Mouse (Mus musculus) liver, embryonic 16.5 days (tissue): ENCODE measurements around the gene Elmo1. TPM values are rescaled to one million over a fixed set of nuclear protein-coding genes. Genes with fewer than 3 reads are reported as not detected.

Experiments
- ATAC-seq: fragments of 200-750 bp; cut with Nextera tagmentation; 2 replicates; pipeline ENCODE4 v1.8.0; 2017; ENCODE audit warnings: low read depth, mild to moderate bottlenecking, moderate number of reproducible peaks, moderate library complexity
- H3K27ac ChIP-seq: fragments of 300-500 bp; sonication (generic); 2 replicates; pipeline ENCODE4 v1.5.1; 2014; ENCODE audit warnings: mild to moderate bottlenecking, low read length
- H3K27me3 ChIP-seq: fragments of 300-500 bp; sonication (generic); 2 replicates; pipeline ENCODE4 v1.6.1; 2014; ENCODE audit warnings: low read depth, low read length, mixed read lengths; ENCODE audit not compliant: control insufficient read depth, insufficient read depth
- H3K36me3 ChIP-seq: fragments of 300-500 bp; sonication (generic); 2 replicates; pipeline ENCODE4 v1.6.1; 2014; ENCODE audit warnings: mild to moderate bottlenecking; ENCODE audit not compliant: control insufficient read depth, insufficient read depth
- H3K4me1 ChIP-seq: fragments of 300-500 bp; sonication (generic); 2 replicates; pipeline ENCODE4 v1.6.1; 2014; ENCODE audit warnings: low read depth, low read length, mixed read lengths; ENCODE audit not compliant: control insufficient read depth
- H3K4me2 ChIP-seq: fragments of 300-500 bp; sonication (generic); 2 replicates; pipeline ENCODE4 v1.6.1; 2014; ENCODE audit warnings: low read depth, low read length, mixed read lengths
- H3K4me3 ChIP-seq: fragments of 300-500 bp; sonication (generic); 2 replicates; pipeline ENCODE4 v1.5.1; 2014; ENCODE audit warnings: low read depth, mild to moderate bottlenecking, low read length
- H3K9ac ChIP-seq: fragments of 300-500 bp; sonication (generic); 2 replicates; pipeline ENCODE4 v1.6.1; 2014; ENCODE audit warnings: low read depth, low read length
- H3K9me3 ChIP-seq: fragments of 300-500 bp; sonication (generic); replicated peaks from 2 replicates; pipeline ENCODE4 v1.6.1; 2016; ENCODE audit warnings: low read length; ENCODE audit not compliant: control insufficient read depth
- WGBS: fragments of 180-500 bp; shearing (Covaris S2); extraction: QIAGEN DNeasy Blood & Tissue Kit; methylation state at CpG from one replicate; pipeline ENCODE4 v1.1.7; 2014; ENCODE audit not compliant: insufficient replicate concordance; 5-methylcytosine and 5-hydroxymethylcytosine counted together
- polyA plus RNA-seq: library from polyadenylated mRNA; unstranded; fragments of >200 nt; fragmentation: Nextera tagmentation; extraction: Ambion mirVana; gene quantifications from 2 replicates; pipeline ENCODE4 v1.2.1, GENCODE M21; 2015

The Elmo1 gene
- polyA plus RNA-seq, 1 experiment from 2014 or later: 5.8 TPM

DNA sequence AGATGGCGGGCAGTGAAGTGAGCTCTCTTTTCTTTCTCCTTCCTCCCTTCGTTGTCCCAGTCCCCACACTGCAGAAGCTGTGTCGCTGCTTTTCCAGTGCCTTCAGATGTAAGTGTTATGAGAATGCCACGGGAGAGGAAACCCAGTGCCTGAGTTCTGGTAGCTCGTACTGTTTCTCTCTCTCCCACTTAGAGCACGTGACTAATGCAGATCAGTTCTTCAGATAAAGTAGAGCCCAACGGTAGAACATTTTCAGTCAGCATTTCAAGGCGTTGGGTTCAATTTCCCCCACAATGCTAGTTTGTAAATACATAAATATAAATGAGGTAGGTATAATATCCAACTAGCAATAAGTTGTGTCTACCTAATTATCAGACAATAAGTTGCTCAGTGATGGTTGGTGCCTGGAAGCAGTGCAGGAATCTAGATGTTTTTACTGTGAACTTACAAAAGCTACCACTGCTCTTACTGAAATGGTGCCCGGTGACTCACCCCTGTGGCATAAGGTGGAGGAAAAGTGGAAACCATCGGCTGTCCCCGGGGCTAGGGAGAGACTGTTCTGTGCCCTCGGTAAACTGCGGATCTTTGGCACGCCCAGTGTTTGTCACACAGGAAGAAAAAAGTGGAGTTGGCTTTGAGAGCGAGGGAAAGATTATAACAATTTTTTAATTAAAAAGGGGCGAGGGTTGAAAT lies 205.0 kb downstream of the Elmo1 start:
- no peak overlapping the region for H3K27ac ChIP-seq
- no peaks in the 10 kb centered on the region for H3K9me3 ChIP-seq
- WGBS: 56% methylated on average over 16 of the region's 16 CpGs

DNA sequence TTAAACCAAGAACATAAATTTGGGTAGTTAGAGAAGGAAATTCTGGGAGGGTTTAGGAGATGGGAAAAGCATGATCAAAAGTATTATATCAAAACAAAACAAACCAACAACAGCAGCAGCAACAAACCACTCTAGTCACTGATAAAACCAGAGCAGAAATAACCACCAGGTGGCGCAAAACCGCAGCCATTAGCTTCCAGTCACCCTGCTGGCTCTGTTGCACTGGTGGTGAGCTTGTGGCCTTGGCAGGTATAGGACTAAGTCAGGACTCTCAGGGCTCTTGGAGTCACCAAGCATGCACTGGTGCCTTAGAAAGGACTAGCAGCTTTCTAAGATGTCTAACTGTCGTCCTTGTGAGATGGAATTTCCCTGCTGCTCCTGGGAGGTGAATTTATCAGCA lies 207.4 kb downstream of the Elmo1 start:
- ATAC-seq: no peak
- Histone ChIP-seq H3K36me3 (no peaks in the 10 kb centered on the region), H3K9ac (no peak overlapping the region), H3K4me1 (no peaks in the 10 kb centered on the region), H3K4me2 (no peak overlapping the region), H3K27me3 (no peaks in the 10 kb centered on the region), H3K9me3 (no peaks in the 10 kb centered on the region), H3K27ac (no peak overlapping the region), H3K4me3 (no peak overlapping the region)
- 17% methylated on average over 3 of the region's 3 CpGs for WGBS

More for the DNA sequence above, 205.0 kb downstream of the Elmo1 start:
- no peak overlapping the region for H3K9ac ChIP-seq
- no peaks in the 10 kb centered on the region for H3K4me1 ChIP-seq
- H3K36me3 ChIP-seq: no peaks in the 10 kb centered on the region
- no peaks in the 10 kb centered on the region for H3K27me3 ChIP-seq
- H3K4me2 ChIP-seq: no peak overlapping the region
- no peak for ATAC-seq
- no peak overlapping the region for H3K4me3 ChIP-seq

DNA sequence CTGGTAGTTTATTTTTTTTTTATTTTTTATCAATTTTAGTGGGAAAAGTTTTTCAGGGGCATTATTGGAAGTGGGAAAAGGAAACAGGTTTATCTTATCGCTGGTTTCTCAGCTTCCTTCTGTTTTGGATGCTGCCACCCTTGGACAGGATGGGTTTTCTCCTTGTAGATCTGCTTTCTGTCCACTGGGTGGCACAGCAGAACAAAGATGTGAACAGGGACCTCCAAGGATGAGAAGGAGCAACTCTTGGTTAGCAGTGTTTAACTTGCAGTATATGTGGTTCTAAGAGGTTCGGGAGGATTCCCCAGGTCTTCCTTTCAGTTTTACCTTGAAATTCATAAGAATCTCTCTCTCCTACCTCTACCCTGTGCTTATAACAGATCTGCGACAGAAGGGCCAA lies 209.0 kb downstream of the Elmo1 start:
- 47% methylated on average over 3 of the region's 3 CpGs for WGBS

DNA sequence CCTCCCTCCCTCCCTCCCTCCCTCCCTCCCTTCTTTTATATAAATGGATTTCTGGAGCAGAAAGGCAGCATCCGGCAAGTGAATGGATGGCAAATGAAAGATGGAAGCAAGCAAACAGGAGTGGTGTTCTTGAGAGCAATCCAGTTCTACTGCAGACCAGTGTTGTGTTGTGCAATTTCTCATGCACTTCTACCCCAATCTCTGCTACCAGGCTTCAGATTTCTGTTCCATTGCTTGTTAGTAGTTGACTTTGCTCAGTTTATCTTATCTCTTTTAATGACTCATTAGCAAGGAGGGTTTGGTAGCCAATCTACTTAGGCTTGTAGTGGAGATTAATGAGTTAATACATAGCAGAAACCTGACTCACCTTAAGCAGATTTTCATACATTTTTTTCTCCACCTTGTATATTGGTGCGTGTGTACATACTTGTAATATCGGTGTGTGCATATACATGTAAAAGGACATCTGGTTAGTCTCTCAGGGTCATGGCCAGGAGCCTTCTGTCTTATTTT lies 209.7 kb downstream of the Elmo1 start:
- H3K36me3 ChIP-seq: no peaks in the 10 kb centered on the region
- no peak overlapping the region for H3K4me2 ChIP-seq
- no peak overlapping the region for H3K9ac ChIP-seq
- H3K9me3 ChIP-seq: no peaks in the 10 kb centered on the region
- no peak overlapping the region for H3K27ac ChIP-seq
- no peak overlapping the region for H3K4me3 ChIP-seq
- H3K27me3 ChIP-seq: no peaks in the 10 kb centered on the region
- no peaks in the 10 kb centered on the region for H3K4me1 ChIP-seq
- no peak for ATAC-seq
- 74% methylated on average over 3 of the region's 3 CpGs for WGBS

More for the DNA sequence above, 209.0 kb downstream of the Elmo1 start:
- Histone ChIP-seq H3K9me3 (no peaks in the 10 kb centered on the region), H3K27me3 (no peaks in the 10 kb centered on the region), H3K4me2 (no peak overlapping the region), H3K27ac (no peak overlapping the region), H3K4me3 (no peak overlapping the region), H3K36me3 (no peaks in the 10 kb centered on the region), H3K4me1 (no peaks in the 10 kb centered on the region), H3K9ac (no peak overlapping the region)
- no peak for ATAC-seq

DNA sequence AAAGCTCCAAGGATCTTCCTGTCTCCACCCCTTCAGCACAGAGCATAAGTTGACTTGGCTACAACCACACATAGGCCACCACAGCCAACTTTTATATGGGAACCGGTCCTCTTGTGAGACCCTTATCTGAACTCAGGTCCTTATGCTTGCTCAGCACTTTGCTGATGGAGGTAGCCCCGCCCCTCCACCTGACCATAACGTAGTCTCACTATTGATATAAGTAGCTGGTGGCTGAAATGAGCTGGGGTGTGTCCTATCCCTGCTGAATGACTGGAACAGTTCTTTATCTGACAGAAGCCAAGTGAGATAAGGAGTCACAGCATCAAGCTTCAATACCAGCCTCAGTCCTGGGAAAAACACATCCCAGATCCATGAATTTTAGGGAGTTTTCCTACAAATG lies 210.2 kb downstream of the Elmo1 start:
- H3K27me3 ChIP-seq: no peaks in the 10 kb centered on the region
- no peak overlapping the region for H3K4me3 ChIP-seq
- no peak for ATAC-seq
- WGBS: 49% methylated on average over 3 of the region's 3 CpGs
- H3K36me3 ChIP-seq: no peaks in the 10 kb centered on the region
- H3K9ac ChIP-seq: no peak overlapping the region
- H3K27ac ChIP-seq: no peak overlapping the region
- H3K4me1 ChIP-seq: no peaks in the 10 kb centered on the region
- no peak overlapping the region for H3K4me2 ChIP-seq
- no peaks in the 10 kb centered on the region for H3K9me3 ChIP-seq

DNA sequence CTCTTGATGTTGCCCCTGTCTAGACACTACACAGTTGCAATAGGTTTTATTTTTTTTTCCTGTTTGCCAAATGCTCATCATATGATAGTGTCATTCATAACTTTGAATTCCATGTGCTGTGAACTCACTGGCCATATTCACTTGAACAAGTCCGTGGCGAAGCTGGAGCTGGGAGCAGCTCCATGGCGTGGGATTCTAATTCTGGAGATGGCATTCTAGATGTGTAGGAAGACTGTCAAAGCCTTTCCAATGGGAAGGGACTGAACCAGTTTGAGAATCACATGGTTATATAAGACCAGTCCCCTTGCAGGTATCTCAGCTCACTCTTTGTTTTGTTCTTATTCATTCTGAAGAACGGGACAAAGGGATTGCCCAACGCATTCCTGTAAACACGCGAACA lies 211.4 kb downstream of the Elmo1 start:
- 82% methylated on average over 7 of the region's 7 CpGs for WGBS
- ATAC-seq: no peak
- H3K9ac ChIP-seq: no peak overlapping the region
- no peaks in the 10 kb centered on the region for H3K27me3 ChIP-seq
- no peak overlapping the region for H3K4me3 ChIP-seq
- H3K4me1 ChIP-seq: no peaks in the 10 kb centered on the region
- H3K9me3 ChIP-seq: no peaks in the 10 kb centered on the region
- H3K27ac ChIP-seq: no peak overlapping the region
- H3K4me2 ChIP-seq: no peak overlapping the region
- no peaks in the 10 kb centered on the region for H3K36me3 ChIP-seq

DNA sequence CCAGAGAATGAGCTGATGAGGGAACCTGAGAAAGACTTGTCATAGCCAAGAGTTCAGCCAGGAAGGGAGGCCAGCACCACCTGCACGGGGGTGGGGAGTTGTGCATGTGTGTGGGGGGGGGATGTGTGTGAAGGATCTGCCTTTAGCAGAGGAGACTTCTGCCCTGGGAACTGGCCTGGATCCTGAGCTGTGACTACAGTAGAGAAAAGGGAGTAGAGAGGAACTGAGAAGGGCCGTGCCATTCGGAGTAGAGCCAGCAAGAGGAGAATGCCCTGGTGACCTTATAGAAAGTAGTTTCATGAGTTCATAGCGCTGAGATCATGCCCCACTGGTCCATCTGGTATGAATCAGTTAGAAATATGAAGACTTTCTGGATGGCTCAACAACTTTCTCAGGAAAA lies 215.2 kb downstream of the Elmo1 start:
- 74% methylated on average over 4 of the region's 4 CpGs for WGBS
- H3K4me3 ChIP-seq: no peak overlapping the region
- no peak for ATAC-seq
- no peaks in the 10 kb centered on the region for H3K4me1 ChIP-seq
- H3K9ac ChIP-seq: no peak overlapping the region
- H3K27me3 ChIP-seq: no peaks in the 10 kb centered on the region
- no peak overlapping the region for H3K4me2 ChIP-seq
- no peak overlapping the region for H3K27ac ChIP-seq
- H3K36me3 ChIP-seq: no peaks in the 10 kb centered on the region
- no peaks in the 10 kb centered on the region for H3K9me3 ChIP-seq

DNA sequence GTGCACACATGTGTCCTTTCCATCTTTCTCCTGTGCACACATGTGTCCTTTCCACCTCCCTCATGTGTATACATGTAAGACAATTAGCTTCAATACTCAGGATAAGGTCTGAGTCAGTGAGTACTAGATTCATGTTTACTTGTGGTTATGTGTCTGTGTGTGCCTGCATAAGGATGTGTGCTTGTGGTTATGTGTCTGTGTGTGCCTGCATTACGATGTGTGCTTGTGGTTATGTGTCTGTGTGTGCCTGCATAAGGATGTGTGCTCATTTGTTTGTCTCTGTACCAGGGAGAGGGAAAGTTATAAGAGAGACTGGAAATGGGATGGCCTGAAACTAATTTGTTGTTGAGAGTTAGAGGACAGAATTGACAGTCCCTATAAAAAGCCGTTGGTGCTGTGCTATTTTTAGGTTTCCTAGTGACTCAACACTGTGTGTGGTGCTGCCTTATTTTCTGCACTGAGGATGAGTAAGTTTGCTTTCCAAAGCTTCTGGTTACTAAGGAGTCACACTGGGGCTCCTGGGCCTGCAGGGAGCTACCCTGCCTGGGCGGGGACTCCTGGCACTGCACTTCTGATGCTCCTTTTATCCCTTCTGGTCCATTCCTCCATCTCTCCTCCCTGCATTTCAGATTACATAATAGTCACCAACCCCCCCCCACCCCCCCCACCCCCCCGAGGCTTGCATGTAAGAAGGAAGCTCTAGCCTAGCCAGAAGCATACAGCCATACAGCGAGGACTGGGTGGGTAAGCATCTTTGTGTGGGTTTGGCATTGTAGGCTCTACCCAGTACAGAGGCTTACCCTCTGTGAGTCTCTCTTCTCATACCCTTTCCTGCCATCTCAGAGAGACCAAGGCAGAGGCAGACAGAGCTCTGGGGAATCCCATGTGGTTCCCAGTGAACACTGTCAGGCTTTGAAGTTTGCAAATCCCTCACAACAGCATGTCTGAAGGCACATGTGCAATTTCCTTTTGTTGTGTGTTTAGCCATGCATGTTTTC lies 216.1 kb downstream of the Elmo1 start:
- no peak for ATAC-seq
- Histone ChIP-seq H3K36me3 (no peaks in the 10 kb centered on the region), H3K4me1 (no peaks in the 10 kb centered on the region), H3K27ac (no peak overlapping the region), H3K9ac (no peak overlapping the region), H3K27me3 (no peaks in the 10 kb centered on the region), H3K4me3 (no peak overlapping the region), H3K4me2 (no peak overlapping the region), H3K9me3 (no peaks in the 10 kb centered on the region)
- 37% methylated on average over 5 of the region's 5 CpGs for WGBS

DNA sequence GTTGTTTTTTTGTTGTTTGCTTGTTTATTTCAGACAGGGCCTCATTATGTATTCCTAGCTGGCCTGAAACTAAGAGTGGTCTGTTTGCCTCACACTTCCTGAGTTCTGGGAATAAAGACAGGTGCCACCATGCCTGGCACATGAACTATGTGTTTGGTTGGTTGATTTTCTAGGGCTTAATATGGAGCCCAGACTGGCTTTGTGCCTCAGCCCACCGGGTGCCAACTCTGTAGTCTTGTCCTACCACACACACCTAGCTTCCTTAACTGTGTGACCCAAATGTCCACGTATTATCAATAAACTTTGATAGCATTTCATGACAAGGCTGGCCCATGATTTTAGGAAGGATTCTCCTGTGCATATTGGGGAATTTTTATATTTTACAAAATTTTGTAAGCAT lies 217.0 kb downstream of the Elmo1 start:
- no peak for ATAC-seq
- no peaks in the 10 kb centered on the region for H3K36me3 ChIP-seq
- no peaks in the 10 kb centered on the region for H3K4me1 ChIP-seq
- no peaks in the 10 kb centered on the region for H3K9me3 ChIP-seq
- H3K27me3 ChIP-seq: no peaks in the 10 kb centered on the region
- no peak overlapping the region for H3K4me3 ChIP-seq
- no peak overlapping the region for H3K9ac ChIP-seq
- WGBS: 53% methylated on average over 2 of the region's 2 CpGs
- no peak overlapping the region for H3K4me2 ChIP-seq
- H3K27ac ChIP-seq: no peak overlapping the region
